In the genomic region with DNA sequence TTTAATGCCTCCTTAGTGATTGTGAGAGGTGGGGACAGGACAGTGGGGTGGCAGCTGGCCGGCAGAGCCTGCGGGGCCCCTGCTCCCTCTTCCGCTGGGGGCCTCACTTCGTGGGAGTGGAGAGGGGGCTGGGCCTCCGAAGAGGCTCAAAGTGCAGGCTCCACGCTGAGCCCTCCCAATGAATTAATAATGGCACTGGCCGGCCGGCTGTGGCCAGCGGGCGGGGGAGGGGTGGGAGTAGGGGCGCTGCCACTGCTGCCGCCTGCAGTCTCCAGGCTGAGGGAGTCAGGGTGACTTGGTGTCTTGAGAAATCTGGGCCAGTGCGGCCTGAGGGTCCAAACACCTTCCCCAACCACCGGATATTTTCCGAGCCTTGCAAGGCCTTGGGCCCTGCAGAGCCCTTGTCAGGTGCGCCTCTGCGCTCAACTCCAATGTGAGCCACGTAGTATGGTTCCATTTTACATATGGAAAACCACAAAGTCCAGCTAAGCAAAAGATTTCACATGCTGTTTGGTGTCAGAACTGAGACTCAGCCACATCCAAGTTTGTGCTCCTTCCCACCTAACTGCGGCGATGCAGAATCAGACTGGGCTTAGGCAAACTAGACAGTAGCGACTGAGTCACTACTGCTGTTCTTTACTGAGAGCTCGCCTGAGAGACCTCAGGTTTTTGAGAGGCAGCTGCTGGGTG, we compare ENCODE assay signal across 8 mouse cellular contexts. TPM values are rescaled to one million over a fixed set of nuclear protein-coding genes. Genes with fewer than 3 reads are reported as not detected.
A peak's percentile ranks its signal among the peaks of the same experiment; 100 is the strongest.
DNase-seq lines count a peak whose midpoint lies in the region; ATAC-seq and TF ChIP-seq lines count a peak whose summit lies in the region.

No protein-coding gene starts in this region.

- WGBS in lung, postnatal 0 days = 19% methylated on average over 21 of the region's 22 CpGs
- 3% methylated on average over 22 of the region's 22 CpGs for WGBS in hindbrain, embryonic 10.5 days
- 16% methylated on average over 22 of the region's 22 CpGs for WGBS in liver, embryonic 15.5 days (ENCODE audit: insufficient replicate concordance)
- WGBS in stomach, postnatal 0 days = 30% methylated on average over 21 of the region's 22 CpGs

- TF ChIP-seq EP300 in lung, postnatal 0 days (IDR thresholded peaks at IDR 0.05) = no peak
- TF ChIP-seq EP300 in stomach, postnatal 0 days (optimal IDR thresholded peaks at IDR 0.05) = no peak

- no peak overlapping the region for H3K4me3 ChIP-seq in lung, postnatal 0 days (ENCODE audit: low read depth, low read length)
- peak overlapping the region; percentile 43 for H3K4me3 ChIP-seq in hindbrain, embryonic 10.5 days
- H3K4me3 ChIP-seq in liver, embryonic 15.5 days (replicated peaks) = 0 out of 2 replicates have a peak overlapping the region, but pooled peaks have one; percentile 14
- no peak overlapping the region; the same call in 1 of the 2 replicates for H3K4me3 ChIP-seq in stomach, postnatal 0 days (ENCODE audit: low read depth, low read length)

- no peak for ATAC-seq in lung, postnatal 0 days
- no peak for ATAC-seq in liver, embryonic 15.5 days (ENCODE audit: insufficient read depth)
- ATAC-seq in stomach, postnatal 0 days (ENCODE audit: low FRiP score, low TSS enrichment) = no peak
- ATAC-seq in frontal cortex, adult (ENCODE audit: low TSS enrichment) = no peak

- H3K27me3 ChIP-seq in lung, postnatal 0 days (replicated peaks; ENCODE audit: insufficient read depth, low read length) = peaks cover 40% of the 10 kb centered on the region
- H3K27me3 ChIP-seq in hindbrain, embryonic 10.5 days (ENCODE audit: insufficient read depth, poor library complexity, severe bottlenecking) = peaks cover 88% of the 10 kb centered on the region
- peaks cover 100% of the 10 kb centered on the region for H3K27me3 ChIP-seq in liver, embryonic 15.5 days
- H3K27me3 ChIP-seq in stomach, postnatal 0 days (ENCODE audit: control insufficient read depth, insufficient read depth, low read length) = peaks cover 9% of the 10 kb centered on the region

- TF ChIP-seq CTCF in lung, postnatal 0 days (IDR thresholded peaks at IDR 0.05) = no peak
- TF ChIP-seq CTCF in stomach, postnatal 0 days (IDR thresholded peaks at IDR 0.05; ENCODE audit: low read depth) = no peak

- no peak overlapping the region for H3K9ac ChIP-seq in lung, postnatal 0 days (replicated peaks; ENCODE audit: low read depth)
- H3K9ac ChIP-seq in liver, embryonic 15.5 days = no peak overlapping the region
- no peak overlapping the region for H3K9ac ChIP-seq in stomach, postnatal 0 days (ENCODE audit: low read length)

- DNase-seq in lung, postnatal 0 days (ENCODE audit: low spot score) = no peak
- no peak for DNase-seq in lung, adult 18-20 months
- DNase-seq in hindbrain, embryonic 10.5 days (ENCODE audit: low spot score) = peak; percentile 74
- DNase-seq in stomach, postnatal 0 days (ENCODE audit: low spot score) = no peak
- DNase-seq in thymus, postnatal 0 days (ENCODE audit: low spot score) = no peak
- no peak for DNase-seq in frontal cortex, postnatal 10 days (ENCODE audit: low spot score in 2 of 2)

- H3K4me2 ChIP-seq in lung, postnatal 0 days (replicated peaks; ENCODE audit: low read depth, low read length) = peak overlapping the region; percentile 33; the same call in 1 of the 2 replicates
- H3K4me2 ChIP-seq in liver, embryonic 15.5 days = peak overlapping the region; percentile 53
- peak overlapping the region; percentile 34 for H3K4me2 ChIP-seq in stomach, postnatal 0 days (replicated peaks; ENCODE audit: low read depth)

- H3K9me3 ChIP-seq in lung, postnatal 0 days (ENCODE audit: low read length) = no peaks in the 10 kb centered on the region
- H3K9me3 ChIP-seq in hindbrain, embryonic 10.5 days = no peaks in the 10 kb centered on the region
- H3K9me3 ChIP-seq in liver, embryonic 15.5 days (replicated peaks) = no peaks in the 10 kb centered on the region
- H3K9me3 ChIP-seq in stomach, postnatal 0 days (ENCODE audit: control insufficient read depth, low read length) = no peaks in the 10 kb centered on the region

- H3K4me1 ChIP-seq in lung, postnatal 0 days (ENCODE audit: insufficient read depth, low read depth, low read length) = peaks cover 3% of the 10 kb centered on the region; the same call in 1 of the 2 replicates
- peaks cover 86% of the 10 kb centered on the region for H3K4me1 ChIP-seq in hindbrain, embryonic 10.5 days (replicated peaks)
- H3K4me1 ChIP-seq in liver, embryonic 15.5 days (replicated peaks) = peaks cover 32% of the 10 kb centered on the region
- no peaks in the 10 kb centered on the region for H3K4me1 ChIP-seq in stomach, postnatal 0 days (replicated peaks; ENCODE audit: control insufficient read depth, insufficient read depth)

- no peak overlapping the region for H3K27ac ChIP-seq in lung, postnatal 0 days (ENCODE audit: low read length)
- peak overlapping the region; percentile 87 for H3K27ac ChIP-seq in hindbrain, embryonic 10.5 days
- H3K27ac ChIP-seq in liver, embryonic 15.5 days (replicated peaks) = no peak overlapping the region
- H3K27ac ChIP-seq in stomach, postnatal 0 days (replicated peaks) = no peak overlapping the region

- H3K36me3 ChIP-seq in lung, postnatal 0 days (ENCODE audit: insufficient read depth, low read length) = no peaks in the 10 kb centered on the region
- peaks cover 25% of the 10 kb centered on the region for H3K36me3 ChIP-seq in hindbrain, embryonic 10.5 days
- no peaks in the 10 kb centered on the region for H3K36me3 ChIP-seq in liver, embryonic 15.5 days (replicated peaks)
- no peaks in the 10 kb centered on the region for H3K36me3 ChIP-seq in stomach, postnatal 0 days (ENCODE audit: control insufficient read depth, insufficient read depth, low read length)

RNA-seq across cellular contexts. Expression of gene 3110082J24Rik, which starts 4.6 kb away (rescaled TPM):
- not detected in 2 replicates for polyA plus RNA-seq in lung, postnatal 0 days (2015; fragmentation: Nextera tagmentation; extraction: Ambion mirVana)
- polyA plus RNA-seq in hindbrain, embryonic 10.5 days (2016; fragmentation: Nextera tagmentation; extraction: Ambion mirVana) = 2.2 and 4.9 TPM in 2 replicates
- not detected in 2 replicates for polyA plus RNA-seq in liver, embryonic 15.5 days (2015; fragmentation: Nextera tagmentation; extraction: Ambion mirVana)
- polyA plus RNA-seq in stomach, postnatal 0 days (2015; fragmentation: Nextera tagmentation; extraction: Ambion mirVana) = not detected in 2 replicates
- polyA plus RNA-seq in thymus, postnatal 0 days (2015; fragmentation: Nextera tagmentation; extraction: Ambion mirVana) = not detected in 2 replicates

RNA-seq across cellular contexts. Expression of gene Garem2, which starts 5.6 kb away (rescaled TPM):
- 0.04 and 0.05 TPM in 2 replicates for polyA plus RNA-seq in lung, postnatal 0 days (2015; fragmentation: Nextera tagmentation; extraction: Ambion mirVana)
- 7.2 and 22.7 TPM in 2 replicates for polyA plus RNA-seq in hindbrain, embryonic 10.5 days (2016; fragmentation: Nextera tagmentation; extraction: Ambion mirVana)
- 0.02 TPM in 1 of 2 replicates, not detected in the other for polyA plus RNA-seq in liver, embryonic 15.5 days (2015; fragmentation: Nextera tagmentation; extraction: Ambion mirVana)
- polyA plus RNA-seq in stomach, postnatal 0 days (2015; fragmentation: Nextera tagmentation; extraction: Ambion mirVana) = 0.10 and 0.12 TPM in 2 replicates
- 0.05 and 0.09 TPM in 2 replicates for polyA plus RNA-seq in thymus, postnatal 0 days (2015; fragmentation: Nextera tagmentation; extraction: Ambion mirVana)

RNA-seq across cellular contexts. Expression of gene Tyms, which starts 37.1 kb away (rescaled TPM):
- polyA plus RNA-seq in lung, postnatal 0 days (2015; fragmentation: Nextera tagmentation; extraction: Ambion mirVana) = 37.3 and 38.9 TPM in 2 replicates
- polyA plus RNA-seq in hindbrain, embryonic 10.5 days (2016; fragmentation: Nextera tagmentation; extraction: Ambion mirVana) = 254 and 300 TPM in 2 replicates
- 205 and 219 TPM in 2 replicates for polyA plus RNA-seq in liver, embryonic 15.5 days (2015; fragmentation: Nextera tagmentation; extraction: Ambion mirVana)
- 82.1 and 84.8 TPM in 2 replicates for polyA plus RNA-seq in stomach, postnatal 0 days (2015; fragmentation: Nextera tagmentation; extraction: Ambion mirVana)
- 292 and 327 TPM in 2 replicates for polyA plus RNA-seq in thymus, postnatal 0 days (2015; fragmentation: Nextera tagmentation; extraction: Ambion mirVana)

RNA-seq across cellular contexts. Expression of gene Hadha, which starts 44.4 kb away (rescaled TPM):
- polyA plus RNA-seq in lung, postnatal 0 days (2015; fragmentation: Nextera tagmentation; extraction: Ambion mirVana) = 107 and 110 TPM in 2 replicates
- 93.9 and 94.9 TPM in 2 replicates for polyA plus RNA-seq in hindbrain, embryonic 10.5 days (2016; fragmentation: Nextera tagmentation; extraction: Ambion mirVana)
- 101 and 105 TPM in 2 replicates for polyA plus RNA-seq in liver, embryonic 15.5 days (2015; fragmentation: Nextera tagmentation; extraction: Ambion mirVana)
- 201 and 213 TPM in 2 replicates for polyA plus RNA-seq in stomach, postnatal 0 days (2015; fragmentation: Nextera tagmentation; extraction: Ambion mirVana)
- polyA plus RNA-seq in thymus, postnatal 0 days (2015; fragmentation: Nextera tagmentation; extraction: Ambion mirVana) = 111 and 124 TPM in 2 replicates

RNA-seq across cellular contexts. Expression of gene Hadhb, which starts 44.5 kb away (rescaled TPM):
- polyA plus RNA-seq in lung, postnatal 0 days (2015; fragmentation: Nextera tagmentation; extraction: Ambion mirVana) = 104 and 107 TPM in 2 replicates
- polyA plus RNA-seq in hindbrain, embryonic 10.5 days (2016; fragmentation: Nextera tagmentation; extraction: Ambion mirVana) = 93.0 and 100 TPM in 2 replicates
- 140 and 154 TPM in 2 replicates for polyA plus RNA-seq in liver, embryonic 15.5 days (2015; fragmentation: Nextera tagmentation; extraction: Ambion mirVana)
- 323 and 350 TPM in 2 replicates for polyA plus RNA-seq in stomach, postnatal 0 days (2015; fragmentation: Nextera tagmentation; extraction: Ambion mirVana)
- polyA plus RNA-seq in thymus, postnatal 0 days (2015; fragmentation: Nextera tagmentation; extraction: Ambion mirVana) = 182 and 193 TPM in 2 replicates

Comparison
In these comparisons a context has a peak if more than half of its experiments do, and no peak if none do; other contexts are left out.
1. H3K4me3 ChIP-seq: peak in hindbrain, embryonic 10.5 days (single experiment) and liver, embryonic 15.5 days (single experiment); none in lung, postnatal 0 days (single experiment) and stomach, postnatal 0 days (single experiment).
2. Peak in every context shown above with its lines, with median percentiles within 50 percentile points of each other: H3K4me2 ChIP-seq.